Mouse (Mus musculus) heart, adult 2 months (tissue): Measurements from ENCODE around the gene Ier2.

ENCODE experiments used
- CTCF ChIP-seq: fragments of 200-600 bp; IDR thresholded peaks from 2 replicates; pipeline ENCODE4 v1.8.1; 2022; ENCODE audit warnings: antibody characterized with exemption, mild to moderate bottlenecking, moderate library complexity
- POLR2A ChIP-seq: fragments of 200-500 bp; IDR thresholded peaks from 2 replicates; pipeline ENCODE4 v1.6.1; 2011; ENCODE audit warnings: mild to moderate bottlenecking, low read depth, low read length, control low read depth; ENCODE audit not compliant: insufficient read depth

- TF ChIP-seq CTCF, result no peak
- no peak; the same call in none of the 2 replicates for TF ChIP-seq POLR2A
Measured at GRCm38 (mm10) chr8:84706610-84707266, 44.1 kb upstream of the Ier2 start.
